Mouse (Mus musculus) thymus, adult 2 months (tissue): ENCODE data around the gene Psmb6.

Experiments
- CTCF ChIP-seq: fragments of 200-500 bp; IDR thresholded peaks from 2 replicates; pipeline ENCODE4 v1.5.1; 2012; ENCODE audit warnings: mild to moderate bottlenecking, control low read depth, low read length, moderate library complexity, borderline replicate concordance; ENCODE audit not compliant: control insufficient read depth, poor library complexity, insufficient read depth; ENCODE audit errors: extremely low read depth
- POLR2A ChIP-seq: fragments of 200-500 bp; IDR thresholded peaks from 2 replicates; pipeline ENCODE4 v1.6.1; 2012; ENCODE audit warnings: mild to moderate bottlenecking, low read length, control low read depth, moderate library complexity; ENCODE audit not compliant: control insufficient read depth, poor library complexity, insufficient read depth; ENCODE audit errors: extremely low read depth

DNA sequence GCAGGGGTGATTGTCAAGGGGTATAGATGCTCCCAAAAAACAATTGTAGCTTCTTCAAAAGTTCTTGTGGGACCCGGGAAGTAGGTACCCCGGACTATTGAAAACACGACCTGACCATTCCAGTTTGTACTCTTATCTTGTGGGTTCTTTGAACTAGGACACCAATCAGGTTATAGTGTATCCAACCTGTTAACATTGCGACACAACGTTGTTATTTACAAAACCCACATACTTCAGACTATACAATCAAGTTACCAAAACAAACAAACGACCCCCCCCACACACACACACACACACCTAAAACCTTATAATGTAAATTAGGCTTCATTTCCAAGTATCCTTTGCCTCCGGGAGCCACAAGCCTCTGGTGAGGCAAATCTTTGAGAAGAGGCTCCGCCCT lies 385 bp upstream of the Psmb6 start:
- no peak for TF ChIP-seq CTCF
- TF ChIP-seq POLR2A: no peak
